8 mouse cellular contexts compared by ENCODE assay signal in genomic region chr6:149408833-149409332, GRCm38 (mm10). TPM values are rescaled to one million over a fixed set of nuclear protein-coding genes. Genes with fewer than 3 reads are reported as not detected.
A peak's percentile ranks its signal among the peaks of the same experiment; 100 is the strongest.
DNase-seq lines count a peak whose midpoint lies in the region; ATAC-seq lines count a peak whose summit lies in the region.

Gene Bicd1 (plus strand): TSS chr6:149408886.

- peak within 1 kb of the TSS; percentile 86 for H3K4me3 ChIP-seq in hindbrain, embryonic 15.5 days

- H3K4me2 ChIP-seq in hindbrain, embryonic 15.5 days: peak within 1 kb of the TSS; percentile 76

- no peaks in the 10 kb centered on the region for H3K36me3 ChIP-seq in hindbrain, embryonic 15.5 days

- ATAC-seq in hindbrain, embryonic 15.5 days (ENCODE audit: low FRiP score, low read depth): peak; percentile 100

- WGBS in hindbrain, embryonic 15.5 days: under 1% methylated on average over 30 of the region's 30 CpGs

- peak within 1 kb of the TSS; percentile 85 for H3K9ac ChIP-seq in hindbrain, embryonic 15.5 days

- H3K9me3 ChIP-seq in hindbrain, embryonic 15.5 days: no peaks in the 10 kb centered on the region

- no peaks in the 10 kb centered on the region for H3K27me3 ChIP-seq in hindbrain, embryonic 15.5 days

- DNase-seq in T-cell, adult 2 months (ENCODE audit: low spot score): peak; percentile 22
- peak; percentile 89 to 90 for DNase-seq in cerebellum, postnatal 36 days
- peak; percentile 91 to 94 for DNase-seq in frontal cortex, postnatal 36 days (ENCODE audit: low spot score in 2 of 2)
- peak; percentile 86 for DNase-seq in left cerebral cortex, adult 11 months (ENCODE audit: low spot score)
- DNase-seq in lung, postnatal 36 days: peak; percentile 64
- DNase-seq in retina, postnatal 1 day: peak; percentile 95
- DNase-seq in urinary bladder, adult 18-20 months (ENCODE audit: low spot score in 2 of 2): peak; percentile 57 to 68

- peak within 1 kb of the TSS; percentile 93 for H3K27ac ChIP-seq in hindbrain, embryonic 15.5 days (replicated peaks)

- peaks cover 15% of the 10 kb centered on the region for H3K4me1 ChIP-seq in hindbrain, embryonic 15.5 days (replicated peaks)

RNA-seq across cellular contexts. Expression of gene Bicd1, which starts in this region (rescaled TPM):
- polyA plus RNA-seq in hindbrain, embryonic 15.5 days (2015; fragmentation: Nextera tagmentation; extraction: Ambion mirVana): 44.9 and 45.4 TPM in 2 replicates

Comparison
In these comparisons a context has a peak if more than half of its experiments do, and no peak if none do; other contexts are left out.
1. Peak in every context shown above with its lines: DNase-seq, ATAC-seq, H3K4me3 ChIP-seq and H3K27ac ChIP-seq.
2. DNase-seq: peak in every context shown above with its lines; median percentile 95 in retina, postnatal 1 day; 92 in frontal cortex, postnatal 36 days; 90 in cerebellum, postnatal 36 days; 86 in left cerebral cortex, adult 11 months; 64 in lung, postnatal 36 days; 62 in urinary bladder, adult 18-20 months; 22 in T-cell, adult 2 months.